In the genomic region with DNA sequence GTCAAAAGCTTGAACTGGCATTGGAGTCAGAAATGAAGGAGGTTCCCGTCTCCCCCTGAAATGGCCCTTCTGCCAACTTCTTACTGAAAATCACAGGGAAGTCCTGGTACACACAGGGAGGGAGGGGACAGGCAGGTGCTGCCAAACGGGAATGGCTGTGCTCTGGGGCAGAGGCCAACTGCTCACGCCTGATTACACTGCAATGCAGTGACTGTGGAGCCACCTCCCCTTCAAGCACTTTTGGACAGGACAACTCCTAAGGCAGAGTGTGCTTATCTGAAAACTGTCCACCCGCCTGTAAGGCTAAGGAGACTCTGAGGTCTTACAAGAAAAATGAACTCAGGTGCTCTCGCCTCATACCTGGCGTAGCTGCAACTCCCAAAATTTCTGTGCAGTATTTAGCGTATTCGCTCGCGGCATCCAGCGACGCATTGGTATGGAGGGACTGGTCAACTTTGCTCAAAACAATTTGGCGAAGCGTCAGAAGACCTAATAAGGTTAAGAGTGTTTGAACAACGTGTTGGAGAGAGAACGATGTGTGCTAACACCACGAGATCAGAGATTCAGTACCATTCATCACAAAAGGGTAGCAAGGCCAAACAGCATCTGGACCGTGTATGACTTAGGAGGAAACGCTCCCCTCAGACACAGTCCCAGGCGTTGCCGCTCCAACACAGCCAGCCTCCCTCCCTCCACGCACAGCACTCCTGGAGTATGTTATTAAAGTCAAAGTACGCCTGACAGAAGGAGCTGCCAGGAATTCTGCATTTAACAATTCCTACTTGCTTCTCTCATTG, we compare ENCODE assay signal across 8 mouse cellular contexts.
DNase-seq lines count a peak whose midpoint lies in the region; ATAC-seq and TF ChIP-seq lines count a peak whose summit lies in the region.

No protein-coding gene starts in this region.

- H3K27ac ChIP-seq in embryonic facial prominence, embryonic 12.5 days = 0 out of 2 replicates have a peak overlapping the region, but pooled peaks have one; percentile 24
- H3K27ac ChIP-seq in intestine, postnatal 0 days (ENCODE audit: low read depth, low read length) = peak overlapping the region; percentile 47
- peak overlapping the region; percentile 83 for H3K27ac ChIP-seq in lung, embryonic 14.5 days (ENCODE audit: low read depth)

- H3K9me3 ChIP-seq in embryonic facial prominence, embryonic 12.5 days = no peaks in the 10 kb centered on the region
- no peaks in the 10 kb centered on the region for H3K9me3 ChIP-seq in intestine, postnatal 0 days (ENCODE audit: control insufficient read depth)
- no peaks in the 10 kb centered on the region for H3K9me3 ChIP-seq in lung, embryonic 14.5 days (ENCODE audit: low read depth, low read length)

- intact Hi-C loops in left cerebral cortex, postnatal 10 days (cut with DNase I) = no loop called here

- peaks cover 60% of the 10 kb centered on the region for H3K4me1 ChIP-seq in embryonic facial prominence, embryonic 12.5 days
- H3K4me1 ChIP-seq in intestine, postnatal 0 days (replicated peaks; ENCODE audit: control insufficient read depth, insufficient read depth, low read length) = peaks cover 37% of the 10 kb centered on the region
- peaks cover 45% of the 10 kb centered on the region for H3K4me1 ChIP-seq in lung, embryonic 14.5 days (ENCODE audit: insufficient read depth)

- no peak for TF ChIP-seq CTCF in intestine, postnatal 0 days (IDR thresholded peaks at IDR 0.05; ENCODE audit: low read depth)
- TF ChIP-seq CTCF in lung, embryonic 14.5 days (IDR thresholded peaks at IDR 0.05; ENCODE audit: low read depth) = no peak

- WGBS in embryonic facial prominence, embryonic 12.5 days = 66% methylated on average over 23 of the region's 23 CpGs
- 34% methylated on average over 23 of the region's 23 CpGs for WGBS in intestine, postnatal 0 days
- 35% methylated on average over 23 of the region's 23 CpGs for WGBS in lung, embryonic 14.5 days

- H3K4me3 ChIP-seq in embryonic facial prominence, embryonic 12.5 days = no peak overlapping the region
- no peak overlapping the region for H3K4me3 ChIP-seq in intestine, postnatal 0 days (ENCODE audit: low read depth, low read length)
- 0 out of 2 replicates have a peak overlapping the region, but pooled peaks have one; percentile 6 for H3K4me3 ChIP-seq in lung, embryonic 14.5 days (ENCODE audit: low read depth, low read length)

- no peak for ATAC-seq in embryonic facial prominence, embryonic 12.5 days (ENCODE audit: insufficient number of reproducible peaks, insufficient read depth, low FRiP score, low TSS enrichment)
- peak; percentile 66 for ATAC-seq in intestine, postnatal 0 days
- peak; percentile 64 for ATAC-seq in lung, embryonic 14.5 days (ENCODE audit: insufficient read depth)

- H3K36me3 ChIP-seq in embryonic facial prominence, embryonic 12.5 days = no peaks in the 10 kb centered on the region
- no peaks in the 10 kb centered on the region for H3K36me3 ChIP-seq in intestine, postnatal 0 days (ENCODE audit: control insufficient read depth, insufficient read depth)
- H3K36me3 ChIP-seq in lung, embryonic 14.5 days (ENCODE audit: insufficient read depth) = no peaks in the 10 kb centered on the region

- no peak overlapping the region for H3K9ac ChIP-seq in embryonic facial prominence, embryonic 12.5 days
- H3K9ac ChIP-seq in intestine, postnatal 0 days (ENCODE audit: low read depth, low read length) = no peak overlapping the region; the same call in 1 of the 2 replicates
- 0 out of 2 replicates have a peak overlapping the region, but pooled peaks have one; percentile 13 for H3K9ac ChIP-seq in lung, embryonic 14.5 days

- no peak overlapping the region for H3K4me2 ChIP-seq in embryonic facial prominence, embryonic 12.5 days (replicated peaks)
- H3K4me2 ChIP-seq in intestine, postnatal 0 days (replicated peaks; ENCODE audit: low read depth) = peak overlapping the region; percentile 18
- peak overlapping the region; percentile 47 for H3K4me2 ChIP-seq in lung, embryonic 14.5 days

- DNase-seq in adrenal gland, postnatal 25 days = peak; percentile 45
- no peak for DNase-seq in adrenal gland, adult 2 months
- peak; percentile 73 for DNase-seq in 3134 (ENCODE audit: extremely low read depth, insufficient read length, low spot score)
- peak; percentile 67 for DNase-seq in lung, embryonic 14.5 days
- no peak for DNase-seq in left cerebral cortex, postnatal 10 days (ENCODE audit: extremely low spot score in 1 of 2, low spot score in 2 of 2)
- no peak for DNase-seq in spleen, postnatal 4 days (ENCODE audit: low spot score in 2 of 2)

- no peaks in the 10 kb centered on the region for H3K27me3 ChIP-seq in embryonic facial prominence, embryonic 12.5 days
- H3K27me3 ChIP-seq in intestine, postnatal 0 days (replicated peaks; ENCODE audit: control insufficient read depth, insufficient read depth, low read length) = no peaks in the 10 kb centered on the region
- no peaks in the 10 kb centered on the region for H3K27me3 ChIP-seq in lung, embryonic 14.5 days (ENCODE audit: insufficient read depth, low read length)

Comparison
In these comparisons a context has a peak if more than half of its experiments do, and no peak if none do; other contexts are left out.
1. DNase-seq: peak in adrenal gland, postnatal 25 days (single experiment), 3134 (single experiment) and lung, embryonic 14.5 days (single experiment); none in adrenal gland, adult 2 months (single experiment), left cerebral cortex, postnatal 10 days (0 of 2) and spleen, postnatal 4 days (0 of 2).
2. H3K27ac ChIP-seq: peak in every context shown above with its lines; median percentile 83 in lung, embryonic 14.5 days; 47 in intestine, postnatal 0 days; 24 in embryonic facial prominence, embryonic 12.5 days.